Mouse (Mus musculus) erythroblast, embryonic 14.5 days (primary cell): ENCODE measurements around the gene Polr1d.

Experiments used
- GATA1 ChIP-seq: IDR thresholded peaks from 2 replicates; pipeline ENCODE4 v1.6.1; 2012; ENCODE audit warnings: low read length, inconsistent platforms, mixed read lengths
- TAL1 ChIP-seq: IDR thresholded peaks from 3 replicates; pipeline ENCODE4 v1.6.1; 2012; ENCODE audit warnings: low read length, inconsistent platforms, mixed read lengths

DNA sequence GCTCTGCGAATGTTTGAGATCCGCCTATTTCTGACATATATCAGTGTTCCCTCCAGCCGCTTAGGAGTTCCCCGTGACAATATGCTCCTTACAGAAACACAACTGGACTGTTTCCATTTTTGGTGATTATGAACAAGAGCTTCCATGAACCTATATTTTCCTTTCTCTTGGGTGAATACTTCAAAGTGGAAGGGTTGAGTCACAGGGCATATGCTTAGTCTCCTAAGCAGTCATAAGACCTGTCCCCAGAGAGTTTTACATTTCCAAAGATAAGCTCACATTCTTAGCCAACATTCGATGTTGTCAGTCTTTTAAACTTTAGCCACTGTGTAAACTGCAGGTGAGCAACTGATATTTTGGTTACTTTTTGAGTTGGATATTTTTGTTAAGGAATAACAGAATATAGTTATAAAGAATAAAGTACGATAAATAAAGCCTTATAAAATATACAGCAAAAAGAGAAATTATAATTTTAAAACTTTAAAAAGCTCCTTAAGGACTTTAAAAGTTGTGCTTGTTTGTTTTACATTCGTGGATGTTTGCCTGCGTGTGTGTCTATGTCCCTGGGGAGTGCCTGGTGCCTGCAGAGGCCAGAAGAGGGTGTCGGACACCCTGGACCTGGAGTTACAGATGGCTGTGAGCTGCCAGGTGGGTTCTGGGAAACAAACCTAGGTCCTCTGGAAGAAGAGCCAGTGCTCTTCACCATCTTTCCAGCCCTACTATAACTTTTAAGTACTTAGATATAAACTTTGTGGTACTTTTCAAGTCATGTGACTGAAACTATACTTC lies 19.0 kb upstream of the Polr1d start:
- TF ChIP-seq GATA1: no peak
- TF ChIP-seq TAL1: no peak
